Mouse (Mus musculus) liver, embryonic 14.5 days (tissue): Measurements from ENCODE around the gene Vegfc.

Source experiments
- CTCF ChIP-seq: IDR thresholded peaks from 2 replicates; pipeline ENCODE4 v1.5.1; 2016; ENCODE audit warnings: antibody characterized with exemption, low read depth, control low read depth
- EP300 ChIP-seq: IDR thresholded peaks from 2 replicates; pipeline ENCODE4 v1.6.1; 2016; ENCODE audit warnings: antibody characterized with exemption, low read depth

DNA sequence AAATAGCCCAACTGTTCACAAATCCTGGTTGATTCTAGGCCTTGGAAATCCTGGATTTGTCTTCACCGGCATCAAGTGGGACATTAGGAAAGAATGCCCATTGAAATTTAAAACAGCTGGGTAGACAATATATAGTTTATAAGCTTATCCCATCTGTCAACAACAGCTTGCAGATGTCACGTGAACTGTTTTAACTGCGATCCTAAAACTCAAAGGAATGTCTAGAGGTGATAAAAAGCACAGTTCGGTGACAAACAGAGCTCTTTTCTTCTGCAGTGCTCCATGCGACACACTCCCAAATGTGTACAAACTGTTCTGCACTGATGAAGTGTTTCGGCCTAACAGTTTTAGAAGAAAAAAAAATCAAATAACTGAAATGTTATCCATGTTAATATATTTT is 22.7 kb downstream of the Vegfc start:
- no peak for TF ChIP-seq CTCF
- no peak for TF ChIP-seq EP300
